9 mouse cellular contexts compared by ENCODE assay signal in genomic region chr17:31826669-31827068, GRCm38 (mm10). TPM values are rescaled to one million over a fixed set of nuclear protein-coding genes. Genes with fewer than 3 reads are reported as not detected.
DNase-seq lines count a peak whose midpoint lies in the region; ATAC-seq and TF ChIP-seq lines count a peak whose summit lies in the region.
"Had no signal": no experiment of that assay in that cellular context is flagged by ENCODE, and none has a peak within 500 bp of the region (broad histone marks: within the 10 kb centered on the region; RNA-seq: fewer than 3 reads in every experiment).

No protein-coding gene starts in this region.

- no peak overlapping the region for H3K9ac ChIP-seq in lung, postnatal 0 days (replicated peaks; ENCODE audit: low read depth)
- H3K9ac ChIP-seq: midbrain, embryonic 12.5 days had no signal

- DNase-seq in heart, adult 11 months: peak; percentile 97
- DNase-seq in heart, postnatal 25 days (ENCODE audit: low spot score): no peak
- peak; percentile 81 for DNase-seq in adrenal gland, adult 2 months
- DNase-seq in heart, postnatal 10 days: peak; percentile 71 to 79
- peak; percentile 80 for DNase-seq in lung, postnatal 0 days (ENCODE audit: low spot score)
- DNase-seq in embryo, embryonic 10.5 days (ENCODE audit: low spot score): no peak
- DNase-seq in left cerebral cortex, adult 11 months (ENCODE audit: low spot score): no peak
- no peak for DNase-seq in urinary bladder, adult 18-20 months (ENCODE audit: low spot score in 2 of 2)

- intact Hi-C loops in heart, postnatal 25 days (cut with DNase I): no loop called here
- intact Hi-C loops in heart, postnatal 10 days (cut with DNase I): no loop called here

- H3K27ac ChIP-seq in lung, postnatal 0 days (ENCODE audit: low read length): peak overlapping the region; percentile 86
- H3K27ac ChIP-seq: midbrain, embryonic 12.5 days had no signal

- no peak overlapping the region for H3K4me3 ChIP-seq in lung, postnatal 0 days (ENCODE audit: low read depth, low read length)
- H3K4me3 ChIP-seq: midbrain, embryonic 12.5 days had no signal

- peaks cover 21% of the 10 kb centered on the region for H3K4me1 ChIP-seq in lung, postnatal 0 days (ENCODE audit: insufficient read depth, low read depth, low read length)

- H3K27me3 ChIP-seq in lung, postnatal 0 days (replicated peaks; ENCODE audit: insufficient read depth, low read length): no peaks in the 10 kb centered on the region
- H3K27me3 ChIP-seq: midbrain, embryonic 12.5 days had no signal

- no peaks in the 10 kb centered on the region for H3K9me3 ChIP-seq in lung, postnatal 0 days (ENCODE audit: low read length)
- H3K9me3 ChIP-seq: midbrain, embryonic 12.5 days had no signal

- TF ChIP-seq EP300 in lung, postnatal 0 days (IDR thresholded peaks at IDR 0.05): peak; percentile 59; the same call in 1 of the 2 replicates

- no peak overlapping the region for H3K4me2 ChIP-seq in lung, postnatal 0 days (replicated peaks; ENCODE audit: low read depth, low read length)
- H3K4me2 ChIP-seq: midbrain, embryonic 12.5 days had no signal

- peak; percentile 72 for ATAC-seq in lung, postnatal 0 days

- WGBS in lung, postnatal 0 days: 13% methylated on average over 6 of the region's 6 CpGs

- no peaks in the 10 kb centered on the region for H3K36me3 ChIP-seq in lung, postnatal 0 days (ENCODE audit: insufficient read depth, low read length)
- H3K36me3 ChIP-seq: midbrain, embryonic 12.5 days had no signal

- no peak for TF ChIP-seq CTCF in lung, postnatal 0 days (IDR thresholded peaks at IDR 0.05)

RNA-seq across cellular contexts. Expression of gene Sik1, which starts 28.9 kb away (rescaled TPM):
- 10 to 100 TPM; 18.7 to 29.0 TPM for total RNA-seq in heart, postnatal 25 days (2021)
- 10 to 100 TPM; 60.5 to 77.1 TPM for total RNA-seq in adrenal gland, adult 2 months (2021)
- 23.4 and 48.1 TPM in 2 replicates for polyA plus RNA-seq in adrenal gland, adult 2 months (2012; rRNA removed)
- total RNA-seq in heart, postnatal 10 days (2021): 10 to 100 TPM; 33.6 to 45.9 TPM
- polyA plus RNA-seq in lung, postnatal 0 days (2015; fragmentation: Nextera tagmentation; extraction: Ambion mirVana): 29.5 and 35.9 TPM in 2 replicates

Comparison
In these comparisons a context has a peak if more than half of its experiments do, and no peak if none do; other contexts are left out.
1. DNase-seq: peak in heart, adult 11 months (single experiment), adrenal gland, adult 2 months (single experiment), heart, postnatal 10 days (2 of 2) and lung, postnatal 0 days (single experiment); none in heart, postnatal 25 days (single experiment), embryo, embryonic 10.5 days (single experiment), left cerebral cortex, adult 11 months (single experiment) and urinary bladder, adult 18-20 months (0 of 2).